Mouse (Mus musculus) olfactory bulb, adult 2 months (tissue): Measurements from ENCODE around the gene Ccdc88c.

Experiments used
- CTCF ChIP-seq: fragments of 200-500 bp; IDR thresholded peaks from 2 replicates; pipeline ENCODE4 v1.5.1; 2012; ENCODE audit warnings: low read depth, mild to moderate bottlenecking, low read length, moderate library complexity; ENCODE audit not compliant: insufficient read depth
- POLR2A ChIP-seq: fragments of 200-500 bp; IDR thresholded peaks from 2 replicates; pipeline ENCODE4 v1.6.1; 2012; ENCODE audit warnings: mild to moderate bottlenecking, low read depth, low read length, moderate library complexity; ENCODE audit not compliant: insufficient read depth

DNA sequence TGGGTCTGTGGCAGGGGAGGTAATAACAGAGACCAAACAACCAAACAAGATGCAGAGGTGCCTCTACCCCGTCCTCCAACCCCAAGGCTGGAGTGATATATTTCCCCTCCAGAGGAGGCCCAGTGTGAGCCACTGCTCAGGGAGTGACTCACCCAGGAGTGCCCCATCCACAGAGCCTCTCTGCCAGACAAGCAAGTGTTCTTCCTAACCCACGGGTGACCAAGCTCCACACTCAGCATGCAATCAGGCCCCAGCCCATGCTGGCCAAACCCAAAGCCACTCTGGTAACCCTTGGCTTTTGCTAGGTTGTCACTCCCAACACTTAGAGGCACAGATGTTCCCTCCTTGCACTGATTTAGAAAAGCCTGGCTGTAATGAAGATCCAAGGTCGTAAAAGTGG is 35.7 kb downstream of the Ccdc88c start:
- no peak for TF ChIP-seq CTCF
- no peak for TF ChIP-seq POLR2A
